Mouse (Mus musculus) frontal cortex, postnatal 36 days (tissue): ENCODE measurements around the gene Npas3.
A peak's percentile ranks its signal among the peaks of the same experiment; 100 is the strongest.

Experiments
- DNase-seq, 2 experiments: peaks; one replicate each; pipeline ENCODE4 v3.0.0; 2022; ENCODE audit warnings: low spot score in 2 of 2

Npas3 gene

GRCm38 (mm10) chr12:53295747-53296146 is 47.3 kb downstream of the Npas3 start:
- DNase-seq = no peak

DNA sequence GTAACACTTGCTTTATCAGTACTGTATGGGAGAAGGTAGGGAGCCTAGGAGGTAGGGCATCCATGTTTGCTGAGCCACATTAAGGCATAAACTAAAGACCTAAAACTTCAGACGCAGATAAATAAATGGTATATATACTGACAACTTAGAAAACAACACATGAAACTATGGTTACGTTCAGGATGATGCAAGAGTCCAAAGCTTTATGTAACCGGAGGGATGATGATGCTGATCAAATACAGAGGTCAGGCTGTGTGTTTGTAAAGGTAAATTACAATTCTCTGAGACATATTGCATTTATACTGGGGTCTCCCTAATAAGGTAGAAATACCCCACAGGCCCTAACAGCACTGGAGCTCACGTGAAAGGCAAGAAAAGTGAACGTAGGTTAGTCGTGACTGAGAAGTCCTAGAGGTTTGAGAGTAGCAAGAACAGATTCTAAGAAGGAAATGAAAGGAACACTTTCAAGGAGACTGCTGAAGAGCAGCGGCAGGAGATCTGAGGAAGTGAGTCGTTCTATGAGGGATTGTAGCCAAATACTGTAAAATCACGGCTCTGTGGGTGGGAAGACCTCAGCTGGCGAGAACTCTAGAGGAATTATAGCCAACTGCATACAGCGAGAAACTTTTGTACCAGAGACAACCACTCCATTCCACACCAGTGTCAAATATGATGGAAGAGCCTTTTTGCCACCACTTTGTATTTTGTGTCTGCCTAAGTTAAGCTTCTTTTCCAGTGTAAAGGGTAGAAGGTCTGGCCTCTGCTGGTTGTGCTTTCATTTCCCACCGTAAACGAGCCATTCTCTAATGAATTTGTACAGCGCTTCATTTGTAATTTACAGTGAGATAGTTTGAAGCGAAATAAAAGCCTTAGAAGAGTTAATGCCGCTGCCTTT is 49.7 kb downstream of the Npas3 start:
- peak in 1 of 2 experiments; percentile 31 for DNase-seq

GRCm38 (mm10) chr12:53300964-53301363 is 52.5 kb downstream of the Npas3 start:
- DNase-seq = peak; percentile 30 to 40

DNA sequence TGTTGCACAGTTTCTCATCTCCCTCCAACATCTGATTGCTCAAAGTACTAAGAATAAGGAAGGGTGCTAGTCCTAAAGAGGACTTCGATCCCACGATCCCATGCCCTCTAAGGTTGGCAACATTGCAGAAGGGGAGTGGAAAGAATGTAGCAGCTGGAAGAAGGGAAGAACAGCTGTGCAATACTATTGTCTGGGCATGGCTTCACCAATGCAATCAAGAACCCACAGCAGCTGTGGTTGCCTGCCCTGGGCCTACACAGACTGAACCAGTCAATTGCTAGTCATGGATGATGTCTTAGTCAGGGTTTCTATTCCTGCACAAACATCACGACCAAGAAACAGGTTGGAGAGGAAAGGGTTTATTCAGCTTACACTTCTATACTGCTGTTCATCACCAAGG is 53.7 kb downstream of the Npas3 start:
- DNase-seq = no peak

DNA sequence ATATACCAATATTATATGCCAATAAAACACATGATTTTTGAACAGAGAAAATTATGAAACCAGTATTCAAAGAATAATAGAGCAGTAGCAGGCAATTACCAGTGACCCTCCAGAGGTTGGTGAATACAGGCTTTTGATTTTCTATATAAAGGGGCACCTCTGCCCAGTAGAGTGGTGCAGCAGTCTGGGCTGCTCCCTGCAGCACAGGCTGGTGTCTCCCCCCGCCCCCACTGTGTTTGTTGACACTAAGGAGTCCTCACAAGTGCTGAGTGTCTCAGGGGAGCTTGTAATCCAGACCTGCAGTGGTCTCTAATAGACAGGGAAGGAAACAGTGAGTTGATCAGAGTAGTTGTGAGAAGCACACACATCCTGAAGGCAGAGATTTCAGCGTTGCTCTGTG is 68.2 kb downstream of the Npas3 start:
- no peak for DNase-seq

GRCm38 (mm10) chr12:53317801-53318200 is 69.3 kb downstream of the Npas3 start:
- no peak for DNase-seq

- DNase-seq = no peak
Measured at GRCm38 (mm10) chr12:53320526-53320925, 72.0 kb downstream of the Npas3 start.

GRCm38 (mm10) chr12:53321018-53321417 is 72.5 kb downstream of the Npas3 start:
- DNase-seq = no peak

GRCm38 (mm10) chr12:53321944-53322343 is 73.5 kb downstream of the Npas3 start:
- no peak for DNase-seq

DNA sequence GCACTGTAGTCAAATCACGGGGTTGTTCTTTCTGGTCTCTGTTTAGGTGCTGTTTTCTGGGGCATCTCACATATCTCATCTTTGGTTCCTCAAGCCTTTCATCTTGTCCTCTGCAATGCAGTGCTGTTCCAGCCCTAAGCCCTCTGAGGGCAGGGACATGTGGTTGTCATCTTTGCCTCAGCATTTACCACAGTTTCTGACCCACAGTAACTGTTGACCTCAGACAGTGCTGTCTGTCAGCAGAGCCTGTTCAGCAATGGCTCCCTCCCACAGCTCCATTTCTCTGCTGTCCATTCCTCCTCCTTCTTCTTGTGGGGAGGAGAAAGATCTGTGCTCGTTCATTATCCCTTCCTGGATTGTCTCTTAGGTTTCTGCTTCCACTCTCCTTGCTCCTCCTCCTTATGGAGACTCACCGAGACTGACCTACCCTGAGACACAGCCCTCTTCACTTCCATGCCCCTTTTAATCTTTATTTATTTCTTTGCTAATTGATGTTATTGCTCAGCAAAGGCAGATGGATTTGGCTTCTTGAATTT is 79.2 kb downstream of the Npas3 start:
- DNase-seq = no peak

DNA sequence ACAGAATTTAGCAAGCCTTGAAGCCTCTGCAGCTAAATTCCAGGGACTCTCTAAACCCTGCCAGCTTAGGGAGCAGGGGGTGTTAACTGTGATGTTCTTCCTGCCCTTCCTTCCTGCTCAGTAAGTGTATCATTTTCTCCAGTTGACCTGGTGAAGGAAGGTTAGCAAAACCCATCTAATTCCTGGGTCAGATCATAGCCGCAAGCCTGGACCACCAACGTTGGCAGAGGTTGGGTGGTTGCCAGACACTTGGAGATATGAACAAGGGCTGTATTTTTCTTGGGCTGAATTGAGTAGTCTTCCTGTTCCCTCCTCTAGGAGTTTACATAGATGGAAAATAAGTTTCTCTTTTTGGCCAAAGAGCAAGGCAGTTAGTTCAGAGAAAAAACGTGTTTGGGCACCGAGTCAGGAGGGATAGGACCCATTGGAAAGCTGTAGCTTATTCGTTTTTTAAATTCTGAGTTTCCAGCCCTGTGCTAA is 79.8 kb downstream of the Npas3 start:
- peak in 1 of 2 experiments; percentile 14 for DNase-seq

GRCm38 (mm10) chr12:53330141-53330540 is 81.7 kb downstream of the Npas3 start:
- DNase-seq = no peak

- no peak for DNase-seq
Measured at GRCm38 (mm10) chr12:53331391-53331790, 82.9 kb downstream of the Npas3 start.

- DNase-seq = no peak
Measured at GRCm38 (mm10) chr12:53331800-53332199, 83.3 kb downstream of the Npas3 start.

- no peak for DNase-seq
Measured at GRCm38 (mm10) chr12:53333251-53333650, 84.8 kb downstream of the Npas3 start.

GRCm38 (mm10) chr12:53338349-53338948 is 90.0 kb downstream of the Npas3 start:
- peak in 1 of 2 experiments; percentile 14 for DNase-seq

GRCm38 (mm10) chr12:53342741-53343140 is 94.3 kb downstream of the Npas3 start:
- no peak for DNase-seq

- DNase-seq = no peak
Measured at GRCm38 (mm10) chr12:53351860-53352259, 103.4 kb downstream of the Npas3 start.

- DNase-seq = no peak
Measured at GRCm38 (mm10) chr12:53365751-53366150, 117.3 kb downstream of the Npas3 start.

DNA sequence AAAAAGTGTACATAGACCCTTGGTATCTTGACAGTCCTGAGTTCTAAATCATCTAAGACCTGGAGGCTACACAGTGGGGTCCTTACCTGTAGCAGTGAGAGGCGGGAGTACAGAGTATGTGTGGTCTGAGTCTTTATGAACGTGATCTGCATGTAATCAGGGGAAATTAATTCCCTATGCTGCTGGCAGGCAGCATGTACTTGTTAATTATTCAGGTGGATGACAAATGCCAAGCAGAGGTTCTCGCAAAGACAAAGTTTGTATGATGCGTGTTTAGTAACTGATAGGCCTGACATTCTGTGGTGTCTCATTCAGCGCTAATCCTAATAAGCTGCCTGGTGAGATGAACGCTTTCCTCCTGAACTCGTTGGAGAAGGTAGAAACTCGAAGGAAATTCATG is 136.4 kb downstream of the Npas3 start:
- no peak for DNase-seq

- DNase-seq = no peak
Measured at GRCm38 (mm10) chr12:53405856-53406255, 157.4 kb downstream of the Npas3 start.

- DNase-seq = peak in 1 of 2 experiments; percentile 42
Measured at GRCm38 (mm10) chr12:53407776-53408175, 159.3 kb downstream of the Npas3 start.

GRCm38 (mm10) chr12:53409711-53410110 is 161.2 kb downstream of the Npas3 start:
- DNase-seq = no peak
